ENCODE assay signal across 25 mouse cellular contexts in the genomic region with DNA sequence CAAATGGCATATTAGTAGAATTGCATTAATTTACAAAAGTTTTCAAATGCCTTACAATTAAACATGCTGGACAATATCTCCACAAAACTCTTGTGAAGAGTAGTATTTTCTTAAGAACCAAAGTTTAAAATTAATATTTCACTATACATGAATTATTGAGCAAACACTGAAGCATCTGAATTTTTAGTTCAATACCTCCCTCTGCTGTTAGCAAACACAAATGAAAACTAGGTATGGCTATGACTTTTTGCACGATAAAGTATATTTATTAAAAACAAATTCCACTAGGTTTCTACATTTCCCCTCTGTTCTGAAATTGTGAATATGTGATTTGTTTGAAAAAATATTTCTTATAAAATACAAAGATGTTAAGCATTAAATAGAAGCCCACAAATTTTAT. TPM values are rescaled to one million over a fixed set of nuclear protein-coding genes. Genes with fewer than 3 reads are reported as not detected.
A peak's percentile ranks its signal among the peaks of the same experiment; 100 is the strongest.
DNase-seq lines count a peak whose midpoint lies in the region; ATAC-seq and TF ChIP-seq lines count a peak whose summit lies in the region.
"Had no signal": no experiment of that assay in that cellular context is flagged by ENCODE, and none has a peak within 500 bp of the region (broad histone marks: within the 10 kb centered on the region; RNA-seq: fewer than 3 reads in every experiment).

No protein-coding gene starts in this region.

- no peak for DNase-seq in hindbrain, postnatal 0 days (ENCODE audit: low spot score)
- DNase-seq in hindbrain, embryonic 10.5 days (ENCODE audit: low spot score), result no peak
- DNase-seq in left cerebral cortex, adult 2 months (ENCODE audit: extremely low spot score in 1 of 2, low spot score in 2 of 2), result no peak
- DNase-seq in left cerebral cortex, postnatal 14 days (ENCODE audit: low spot score in 2 of 2), result no peak
- DNase-seq in midbrain, postnatal 0 days (ENCODE audit: low spot score), result no peak
- DNase-seq in midbrain, embryonic 10.5 days (ENCODE audit: low spot score), result no peak
- no peak for DNase-seq in right cerebral cortex, postnatal 36 days (ENCODE audit: low spot score in 2 of 2)
- DNase-seq: adrenal gland, adult 8-10 months; adrenal gland, postnatal 25 days; cerebellum, adult 11-12 months; cerebellum, adult 8-10 months; cerebellum, postnatal 10 days; cerebellum, postnatal 36 days; embryo, embryonic 11 days; gastrocnemius, postnatal 25 days; heart, adult 18-20 months; heart, postnatal 10 days; heart, postnatal 36 days had no signal

- H3K36me3 ChIP-seq in hindbrain, postnatal 0 days (ENCODE audit: insufficient read depth, low read length), result no peaks in the 10 kb centered on the region
- no peaks in the 10 kb centered on the region for H3K36me3 ChIP-seq in hindbrain, embryonic 10.5 days
- no peaks in the 10 kb centered on the region for H3K36me3 ChIP-seq in midbrain, postnatal 0 days (ENCODE audit: insufficient read depth, low read length)
- no peaks in the 10 kb centered on the region for H3K36me3 ChIP-seq in midbrain, embryonic 10.5 days
- H3K36me3 ChIP-seq: forebrain, embryonic 10.5 days; heart, embryonic 12.5 days; heart, embryonic 15.5 days had no signal

- no peak overlapping the region for H3K4me2 ChIP-seq in hindbrain, postnatal 0 days (ENCODE audit: low read depth, low read length)
- no peak overlapping the region for H3K4me2 ChIP-seq in midbrain, postnatal 0 days (ENCODE audit: low read depth, low read length, poor library complexity, severe bottlenecking)
- H3K4me2 ChIP-seq: heart, embryonic 12.5 days; heart, embryonic 15.5 days; hindbrain, embryonic 14.5 days had no signal

- H3K27me3 ChIP-seq in hindbrain, postnatal 0 days (ENCODE audit: insufficient read depth, low read length), result no peaks in the 10 kb centered on the region
- H3K27me3 ChIP-seq in hindbrain, embryonic 10.5 days (ENCODE audit: insufficient read depth, poor library complexity, severe bottlenecking), result no peaks in the 10 kb centered on the region
- no peaks in the 10 kb centered on the region for H3K27me3 ChIP-seq in midbrain, postnatal 0 days (ENCODE audit: insufficient read depth, low read length)
- no peaks in the 10 kb centered on the region for H3K27me3 ChIP-seq in midbrain, embryonic 10.5 days (ENCODE audit: low read depth, poor library complexity, severe bottlenecking)
- H3K27me3 ChIP-seq: heart, embryonic 12.5 days; heart, embryonic 15.5 days had no signal

- no peak overlapping the region for H3K9ac ChIP-seq in hindbrain, postnatal 0 days (replicated peaks; ENCODE audit: low read length)
- no peak overlapping the region for H3K9ac ChIP-seq in midbrain, postnatal 0 days (replicated peaks; ENCODE audit: low read length, poor library complexity, severe bottlenecking)
- H3K9ac ChIP-seq: heart, embryonic 12.5 days; heart, embryonic 15.5 days; hindbrain, embryonic 14.5 days had no signal

- intact Hi-C loops in left cerebral cortex, adult 2 months (cut with DNase I), result no loop called here
- intact Hi-C loops in left cerebral cortex, postnatal 14 days (cut with DNase I), result no loop called here

- 81% methylated on average over 1 of the region's 1 CpGs for WGBS in hindbrain, postnatal 0 days
- 93% methylated on average over 1 of the region's 1 CpGs for WGBS in hindbrain, embryonic 10.5 days
- 69% methylated on average over 1 of the region's 1 CpGs for WGBS in midbrain, postnatal 0 days
- WGBS in midbrain, embryonic 10.5 days, result 88% methylated on average over 1 of the region's 1 CpGs

- H3K27ac ChIP-seq in hindbrain, postnatal 0 days, result no peak overlapping the region
- no peak overlapping the region for H3K27ac ChIP-seq in hindbrain, embryonic 10.5 days
- H3K27ac ChIP-seq in left cerebral cortex, adult 2 months, result no peak overlapping the region
- H3K27ac ChIP-seq in midbrain, postnatal 0 days (ENCODE audit: low read depth, low read length), result no peak overlapping the region
- H3K27ac ChIP-seq in midbrain, embryonic 10.5 days (replicated peaks), result no peak overlapping the region
- H3K27ac ChIP-seq: forebrain, embryonic 10.5 days; heart, embryonic 15.5 days; hindbrain, embryonic 14.5 days had no signal

- ATAC-seq in hindbrain, postnatal 0 days, result no peak
- ATAC-seq in midbrain, postnatal 0 days (ENCODE audit: low FRiP score), result no peak
- ATAC-seq: activated CD4-positive, CD25-positive, alpha-beta regulatory T cell, adult 4 months; CD4-positive, CD25-positive, alpha-beta regulatory T cell, adult 4 months; forebrain, embryonic 14.5 days had no signal

- TF ChIP-seq CTCF in hindbrain, postnatal 0 days (IDR thresholded peaks at IDR 0.05; ENCODE audit: low read depth), result 0 out of 2 replicates have a peak, but pooled peaks have one; percentile 13
- peak; percentile 10; the same call in 1 of the 2 replicates for TF ChIP-seq CTCF in left cerebral cortex, adult 2 months (IDR thresholded peaks at IDR 0.05)
- TF ChIP-seq CTCF in midbrain, postnatal 0 days (IDR thresholded peaks at IDR 0.05), result peak; percentile 53

- no peak overlapping the region for H3K4me3 ChIP-seq in hindbrain, postnatal 0 days (ENCODE audit: low read length)
- no peak overlapping the region for H3K4me3 ChIP-seq in hindbrain, embryonic 10.5 days
- H3K4me3 ChIP-seq in left cerebral cortex, adult 2 months, result no peak overlapping the region
- H3K4me3 ChIP-seq in midbrain, postnatal 0 days (ENCODE audit: low read depth, low read length), result no peak overlapping the region
- H3K4me3 ChIP-seq in midbrain, embryonic 10.5 days, result no peak overlapping the region
- H3K4me3 ChIP-seq: forebrain, embryonic 10.5 days; heart, embryonic 12.5 days; heart, embryonic 15.5 days had no signal

- no peaks in the 10 kb centered on the region for H3K9me3 ChIP-seq in hindbrain, postnatal 0 days (ENCODE audit: low read length)
- H3K9me3 ChIP-seq in hindbrain, embryonic 10.5 days, result no peaks in the 10 kb centered on the region
- H3K9me3 ChIP-seq in midbrain, postnatal 0 days (ENCODE audit: low read length), result no peaks in the 10 kb centered on the region
- H3K9me3 ChIP-seq in midbrain, embryonic 10.5 days (replicated peaks), result no peaks in the 10 kb centered on the region
- H3K9me3 ChIP-seq: forebrain, embryonic 10.5 days; heart, embryonic 12.5 days; heart, embryonic 15.5 days had no signal

- no peaks in the 10 kb centered on the region for H3K4me1 ChIP-seq in hindbrain, postnatal 0 days (ENCODE audit: insufficient read depth, low read length)
- no peaks in the 10 kb centered on the region for H3K4me1 ChIP-seq in hindbrain, embryonic 10.5 days (replicated peaks)
- H3K4me1 ChIP-seq in midbrain, postnatal 0 days (ENCODE audit: insufficient read depth, low read length), result no peaks in the 10 kb centered on the region
- H3K4me1 ChIP-seq in midbrain, embryonic 10.5 days, result no peaks in the 10 kb centered on the region
- H3K4me1 ChIP-seq: forebrain, embryonic 10.5 days; heart, embryonic 12.5 days; heart, embryonic 15.5 days had no signal

RNA-seq across cellular contexts. Expression of a gene that starts 15.7 kb away (rescaled TPM):
- total RNA-seq in hindbrain, postnatal 0 days (2014; rRNA removed), result 5.1 TPM in 2 replicates
- 1.7 and 2.1 TPM in 2 replicates for polyA plus RNA-seq in hindbrain, postnatal 0 days (2015; fragmentation: Nextera tagmentation; extraction: Ambion mirVana)
- 3.2 and 6.6 TPM in 2 replicates for polyA plus RNA-seq in hindbrain, embryonic 10.5 days (2016; fragmentation: Nextera tagmentation; extraction: Ambion mirVana)
- total RNA-seq in left cerebral cortex, adult 2 months (2021), result under 1 TPM; 0.38 to 0.61 TPM
- 1 to 10 TPM in 1 of 2 experiments, under 1 TPM in 1; 0.81 to 1.1 TPM for total RNA-seq in left cerebral cortex, postnatal 14 days (2021)
- 8.2 and 10.2 TPM in 2 replicates for total RNA-seq in midbrain, postnatal 0 days (2014; rRNA removed)
- 3.5 and 4.5 TPM in 2 replicates for polyA plus RNA-seq in midbrain, postnatal 0 days (2015; fragmentation: Nextera tagmentation; extraction: Ambion mirVana)
- polyA plus RNA-seq in midbrain, embryonic 10.5 days (2016; fragmentation: Nextera tagmentation; extraction: Ambion mirVana), result 3.0 and 3.1 TPM in 2 replicates
- polyA plus RNA-seq: activated CD4-positive, CD25-positive, alpha-beta regulatory T cell, adult 4 months; CD4-positive, CD25-positive, alpha-beta regulatory T cell, adult 4 months had no signal
